Mouse (Mus musculus): ENCODE results near the gene Ankrd11. TPM values are rescaled to one million over a fixed set of nuclear protein-coding genes. Genes with fewer than 3 reads are reported as not detected.

Gene Ankrd11
- polyA plus RNA-seq, 2 experiments, result 65.3 to 83.7 TPM

GRCm38 (mm10) chr8:122870377-122870863 is 171.7 kb downstream of the Ankrd11 start:
- 17% methylated on average over 31 of the region's 31 CpGs for WGBS
- Histone ChIP-seq H3K36me3 (ENCODE audit: control insufficient read depth, insufficient read depth, low read length) (no peaks in the 10 kb centered on the region), H3K4me1 (ENCODE audit: control insufficient read depth, insufficient read depth, low read length) (peaks cover 3% of the 10 kb centered on the region; the same call in 1 of the 2 replicates), H3K9ac (ENCODE audit: low read depth, low read length, severe bottlenecking) (peak overlapping the region; percentile 44; the same call in 1 of the 2 replicates), H3K4me3 (replicated peaks; ENCODE audit: low read length) (peak overlapping the region; percentile 13; the same call in 1 of the 2 replicates), H3K27me3 (ENCODE audit: control insufficient read depth, insufficient read depth, low read length) (no peaks in the 10 kb centered on the region), H3K9me3 (ENCODE audit: control insufficient read depth, low read length) (peaks cover 3% of the 10 kb centered on the region; the same call in 1 of the 2 replicates), H3K4me2 (replicated peaks; ENCODE audit: low read depth, low read length, severe bottlenecking) (peak overlapping the region; percentile 34), H3K27ac (replicated peaks; ENCODE audit: low read depth, low read length) (no peak overlapping the region)
- ATAC-seq (ENCODE audit: low FRiP score, low read depth) (peak; percentile 27), DNase-seq (ENCODE audit: low spot score) (no peak)
- TF ChIP-seq POLR2A (IDR thresholded peaks at IDR 0.05; ENCODE audit: borderline replicate concordance, extremely low read depth, insufficient read depth, insufficient read length), result no peak

DNA sequence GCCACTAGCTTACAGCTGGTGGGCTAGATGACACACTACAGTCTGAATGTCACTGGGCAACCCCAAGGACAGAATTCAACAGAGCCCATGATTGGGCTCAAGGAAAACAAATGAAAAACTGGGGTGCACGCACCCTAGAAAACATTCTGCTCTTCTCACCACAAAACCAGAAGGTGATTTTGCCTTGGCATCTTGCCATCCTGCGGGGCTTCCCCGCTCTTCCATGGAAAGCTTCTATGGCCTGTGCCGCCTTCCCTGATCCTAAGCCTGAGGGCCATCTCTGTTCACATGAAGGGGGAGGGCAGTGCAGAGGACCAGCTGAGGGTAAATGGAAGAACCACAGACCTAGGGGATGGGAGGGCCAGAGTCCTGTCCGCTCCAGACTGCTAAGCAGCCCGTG is 174.1 kb downstream of the Ankrd11 start:
- ATAC-seq (ENCODE audit: low FRiP score, low read depth) (no peak), DNase-seq (ENCODE audit: low spot score) (no peak)
- H3K4me1 ChIP-seq (ENCODE audit: control insufficient read depth, insufficient read depth, low read length), result no peaks in the 10 kb centered on the region; the same call in 1 of the 2 replicates
- no peak overlapping the region for H3K4me2 ChIP-seq (replicated peaks; ENCODE audit: low read depth, low read length, severe bottlenecking)
- H3K27me3 ChIP-seq (ENCODE audit: control insufficient read depth, insufficient read depth, low read length), result no peaks in the 10 kb centered on the region
- peaks cover 18% of the 10 kb centered on the region for H3K9me3 ChIP-seq (ENCODE audit: control insufficient read depth, low read length)
- no peak overlapping the region for H3K9ac ChIP-seq (ENCODE audit: low read depth, low read length, severe bottlenecking)
- no peak for TF ChIP-seq POLR2A (IDR thresholded peaks at IDR 0.05; ENCODE audit: borderline replicate concordance, extremely low read depth, insufficient read depth, insufficient read length)
- H3K27ac ChIP-seq (replicated peaks; ENCODE audit: low read depth, low read length), result no peak overlapping the region
- H3K36me3 ChIP-seq (ENCODE audit: control insufficient read depth, insufficient read depth, low read length), result no peaks in the 10 kb centered on the region
- H3K4me3 ChIP-seq (replicated peaks; ENCODE audit: low read length), result no peak overlapping the region
- 83% methylated on average over 6 of the region's 6 CpGs for WGBS

- Histone ChIP-seq H3K27ac (replicated peaks; ENCODE audit: low read depth, low read length) (no peak overlapping the region), H3K36me3 (ENCODE audit: control insufficient read depth, insufficient read depth, low read length) (no peaks in the 10 kb centered on the region), H3K27me3 (ENCODE audit: control insufficient read depth, insufficient read depth, low read length) (no peaks in the 10 kb centered on the region), H3K9me3 (ENCODE audit: control insufficient read depth, low read length) (peaks cover 18% of the 10 kb centered on the region), H3K4me1 (ENCODE audit: control insufficient read depth, insufficient read depth, low read length) (no peaks in the 10 kb centered on the region; the same call in 1 of the 2 replicates), H3K4me2 (replicated peaks; ENCODE audit: low read depth, low read length, severe bottlenecking) (no peak overlapping the region), H3K4me3 (replicated peaks; ENCODE audit: low read length) (no peak overlapping the region), H3K9ac (ENCODE audit: low read depth, low read length, severe bottlenecking) (no peak overlapping the region)
- ATAC-seq (ENCODE audit: low FRiP score, low read depth) (no peak), DNase-seq (ENCODE audit: low spot score) (no peak)
- 76% methylated on average over 8 of the region's 8 CpGs for WGBS
- TF ChIP-seq POLR2A (IDR thresholded peaks at IDR 0.05; ENCODE audit: borderline replicate concordance, extremely low read depth, insufficient read depth, insufficient read length), result no peak
Observed at GRCm38 (mm10) chr8:122866231-122866630, 175.8 kb downstream of the Ankrd11 start.

DNA sequence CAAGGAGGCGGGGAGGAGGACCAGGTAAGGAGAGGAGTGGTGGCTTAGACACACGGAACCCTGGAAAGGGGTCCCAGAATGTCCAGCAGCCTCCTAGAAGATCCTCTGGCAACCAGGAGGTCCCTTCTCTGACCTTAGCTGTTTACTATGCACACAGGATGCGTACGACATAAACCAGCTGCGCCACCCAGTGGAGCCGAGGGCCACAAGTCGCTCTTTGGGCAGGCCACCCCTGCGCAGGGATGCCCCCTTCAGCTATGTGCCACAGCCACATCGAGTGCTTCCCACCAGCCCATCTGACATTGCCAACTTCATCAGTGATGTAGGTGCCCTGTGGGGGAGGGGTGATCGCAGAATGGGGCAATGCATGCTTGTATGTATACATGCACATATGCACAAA is 176.6 kb downstream of the Ankrd11 start:
- no peak for TF ChIP-seq POLR2A (IDR thresholded peaks at IDR 0.05; ENCODE audit: borderline replicate concordance, extremely low read depth, insufficient read depth, insufficient read length)
- Histone ChIP-seq H3K9me3 (ENCODE audit: control insufficient read depth, low read length) (peaks cover 18% of the 10 kb centered on the region), H3K36me3 (ENCODE audit: control insufficient read depth, insufficient read depth, low read length) (no peaks in the 10 kb centered on the region), H3K4me2 (replicated peaks; ENCODE audit: low read depth, low read length, severe bottlenecking) (peak overlapping the region; percentile 45; the same call in 1 of the 2 replicates), H3K9ac (ENCODE audit: low read depth, low read length, severe bottlenecking) (no peak overlapping the region), H3K4me1 (ENCODE audit: control insufficient read depth, insufficient read depth, low read length) (no peaks in the 10 kb centered on the region; the same call in 1 of the 2 replicates), H3K27me3 (ENCODE audit: control insufficient read depth, insufficient read depth, low read length) (no peaks in the 10 kb centered on the region), H3K4me3 (replicated peaks; ENCODE audit: low read length) (peak overlapping the region; percentile 26), H3K27ac (replicated peaks; ENCODE audit: low read depth, low read length) (no peak overlapping the region)
- WGBS, result 67% methylated on average over 8 of the region's 10 CpGs
- DNase-seq (ENCODE audit: low spot score) (no peak), ATAC-seq (ENCODE audit: low FRiP score, low read depth) (no peak)

DNA sequence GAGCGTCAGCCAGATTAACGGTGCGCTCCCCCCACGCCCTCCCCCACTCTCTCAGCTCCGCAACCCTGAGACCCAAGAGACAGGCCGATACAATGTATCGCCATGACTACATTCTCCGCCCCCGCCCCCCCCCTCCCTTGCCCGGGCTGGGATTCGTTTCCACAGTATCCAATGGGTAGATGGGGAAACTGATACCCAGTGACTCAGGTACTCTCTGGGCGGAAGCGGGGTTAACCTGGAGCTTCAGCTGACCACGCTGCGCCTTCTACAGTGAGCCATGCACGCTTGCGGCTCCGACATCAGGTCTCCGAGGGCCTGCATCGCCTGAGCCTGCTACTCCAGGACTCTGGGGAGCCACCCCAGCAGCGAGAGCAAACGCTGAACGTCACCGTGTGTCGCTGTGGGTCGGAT is 177.4 kb downstream of the Ankrd11 start:
- DNase-seq (ENCODE audit: low spot score), result no peak
- H3K36me3 ChIP-seq (ENCODE audit: control insufficient read depth, insufficient read depth, low read length), result no peaks in the 10 kb centered on the region
- H3K9ac ChIP-seq (ENCODE audit: low read depth, low read length, severe bottlenecking), result 0 out of 2 replicates have a peak overlapping the region, but pooled peaks have one; percentile 12
- peak overlapping the region; percentile 45 for H3K4me2 ChIP-seq (replicated peaks; ENCODE audit: low read depth, low read length, severe bottlenecking)
- peaks cover 18% of the 10 kb centered on the region for H3K9me3 ChIP-seq (ENCODE audit: control insufficient read depth, low read length)
- TF ChIP-seq POLR2A (IDR thresholded peaks at IDR 0.05; ENCODE audit: borderline replicate concordance, extremely low read depth, insufficient read depth, insufficient read length), result no peak
- H3K27ac ChIP-seq (replicated peaks; ENCODE audit: low read depth, low read length), result no peak overlapping the region
- 67% methylated on average over 24 of the region's 26 CpGs for WGBS
- no peaks in the 10 kb centered on the region; the same call in 1 of the 2 replicates for H3K4me1 ChIP-seq (ENCODE audit: control insufficient read depth, insufficient read depth, low read length)
- ATAC-seq (ENCODE audit: low FRiP score, low read depth), result 0 out of 2 replicates have a peak, but pooled peaks have one; percentile 2
- peak overlapping the region; percentile 26 for H3K4me3 ChIP-seq (replicated peaks; ENCODE audit: low read length)
- H3K27me3 ChIP-seq (ENCODE audit: control insufficient read depth, insufficient read depth, low read length), result no peaks in the 10 kb centered on the region
